Mouse (Mus musculus) small intestine, adult 2 months (tissue): ENCODE measurements around the gene Nop16.

ENCODE experiments used
- CTCF ChIP-seq: fragments of 200-500 bp; IDR thresholded peaks from 2 replicates; pipeline ENCODE4 v1.5.1; 2012; ENCODE audit warnings: low read depth, mild to moderate bottlenecking, control low read depth, inconsistent platforms, low read length, moderate library complexity, mixed read lengths; ENCODE audit not compliant: insufficient replicate concordance, insufficient read length; ENCODE audit errors: extremely low read depth
- POLR2A ChIP-seq: fragments of 200-500 bp; IDR thresholded peaks from 2 replicates; pipeline ENCODE4 v1.6.1; 2012; ENCODE audit warnings: low read depth, mild to moderate bottlenecking, control low read depth, inconsistent platforms, low read length, moderate library complexity

DNA sequence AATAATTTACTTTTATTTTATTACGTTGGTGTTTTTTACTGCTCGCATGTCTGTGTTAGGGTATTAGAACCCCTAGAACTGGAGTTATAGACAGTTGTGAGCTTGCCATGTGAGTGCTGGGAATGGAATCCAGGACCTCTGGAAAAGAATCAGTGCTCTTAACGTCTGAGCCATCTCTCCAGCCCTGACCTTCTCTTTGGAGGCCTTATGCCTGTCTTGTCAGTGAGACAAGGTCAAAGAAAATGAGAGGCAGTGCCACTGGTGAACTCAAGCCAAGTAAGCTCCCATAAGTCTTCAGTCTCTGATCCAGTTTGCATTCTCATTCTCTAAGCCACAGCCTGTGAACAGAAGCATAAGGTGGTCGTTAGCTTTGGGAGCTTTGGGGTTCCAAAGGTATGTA is 19.2 kb downstream of the Nop16 start:
- TF ChIP-seq CTCF (no peak), POLR2A (no peak)
